Mouse (Mus musculus): ENCODE data around the gene Snrpd2. TPM values are rescaled to one million over a fixed set of nuclear protein-coding genes. Genes with fewer than 3 reads are reported as not detected.
A peak's percentile ranks its signal among the peaks of the same experiment; 100 is the strongest.

The Snrpd2 gene
- polyA plus RNA-seq, 1 experiment, result 20.1 TPM

DNA sequence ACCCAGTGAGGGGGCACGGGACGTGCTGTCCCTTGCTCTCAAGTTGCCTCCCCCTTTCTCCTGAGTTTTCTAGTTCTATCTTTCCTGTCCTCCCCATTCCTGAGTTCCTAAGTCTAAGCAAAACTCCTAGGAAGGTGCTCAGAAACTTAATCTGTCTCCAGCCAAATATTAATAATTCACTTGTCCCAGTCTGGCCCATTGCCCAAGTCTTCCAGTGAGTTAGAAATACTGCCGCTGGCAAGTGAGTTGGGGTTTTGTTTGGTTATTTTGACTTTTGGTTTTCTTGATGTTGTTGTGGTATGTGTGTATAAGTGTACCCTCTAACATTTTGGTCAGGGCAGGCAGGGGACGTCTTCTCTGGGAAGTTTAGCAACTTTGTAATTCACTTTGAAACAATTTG, 27.8 kb upstream of the Snrpd2 start:
- no peak overlapping the region for H3K4me3 ChIP-seq (replicated peaks; ENCODE audit: extremely low read depth, low read depth, low read length)
- no peak for DNase-seq
- H3K4me1 ChIP-seq (ENCODE audit: control insufficient read depth, insufficient read depth, low read length), result peaks cover 10% of the 10 kb centered on the region
- 74% methylated on average over 4 of the region's 4 CpGs for WGBS
- TF ChIP-seq CTCF (IDR thresholded peaks at IDR 0.05; ENCODE audit: insufficient read depth, low read length), result no peak
- TF ChIP-seq POLR2A (IDR thresholded peaks at IDR 0.05; ENCODE audit: borderline replicate concordance, extremely low read depth, low read depth, low read length), result no peak

DNA sequence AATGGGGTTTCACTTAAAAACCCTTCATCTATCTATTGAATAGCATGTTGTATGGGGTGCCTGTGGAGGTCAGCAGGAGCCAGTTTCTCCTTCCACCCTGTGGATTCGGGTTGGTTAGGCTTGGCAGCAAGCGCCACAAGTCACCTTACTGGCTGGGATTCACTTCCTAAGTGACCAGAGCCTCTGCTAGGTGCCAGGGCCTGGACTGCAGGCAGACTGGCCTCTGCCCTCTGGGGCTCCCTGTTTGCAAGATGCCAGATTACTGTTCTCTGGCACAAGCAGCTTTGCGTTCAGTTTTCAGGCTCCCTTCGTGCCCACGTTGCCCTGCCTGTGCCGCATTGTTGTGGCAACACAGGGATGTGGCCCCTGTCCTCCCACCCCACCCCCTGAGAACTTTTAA, 24.8 kb upstream of the Snrpd2 start:
- TF ChIP-seq CTCF (IDR thresholded peaks at IDR 0.05; ENCODE audit: insufficient read depth, low read length) (no peak), POLR2A (IDR thresholded peaks at IDR 0.05; ENCODE audit: borderline replicate concordance, extremely low read depth, low read depth, low read length) (no peak)
- WGBS, result 77% methylated on average over 6 of the region's 6 CpGs
- no peak overlapping the region for H3K4me3 ChIP-seq (replicated peaks; ENCODE audit: extremely low read depth, low read depth, low read length)

DNA sequence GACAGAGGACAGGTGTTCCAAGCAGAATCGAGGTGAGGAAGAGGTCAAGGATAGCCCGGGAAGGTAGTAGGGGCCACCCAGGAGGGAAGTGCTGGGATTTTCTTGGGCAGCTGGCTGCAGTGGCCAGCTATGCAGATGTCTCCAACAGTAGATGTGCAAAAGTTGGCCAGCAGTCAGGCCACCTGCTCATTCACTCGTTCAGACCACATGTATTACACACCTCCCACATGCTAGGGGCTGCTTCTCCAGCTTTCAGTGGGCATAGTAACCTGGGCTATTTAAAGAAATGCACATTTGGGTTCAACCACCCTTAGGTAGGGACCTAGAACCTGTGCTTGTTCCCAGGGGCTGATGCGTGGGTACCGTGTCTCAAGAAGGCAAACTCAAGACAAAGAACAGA, 21.8 kb upstream of the Snrpd2 start:
- 83% methylated on average over 5 of the region's 5 CpGs for WGBS
- no peak for DNase-seq
- Histone ChIP-seq H3K4me3 (replicated peaks; ENCODE audit: extremely low read depth, low read depth, low read length) (no peak overlapping the region), H3K4me1 (ENCODE audit: control insufficient read depth, insufficient read depth, low read length) (peaks cover 6% of the 10 kb centered on the region; the same call in 1 of the 2 replicates)
- no peak for TF ChIP-seq POLR2A (IDR thresholded peaks at IDR 0.05; ENCODE audit: borderline replicate concordance, extremely low read depth, low read depth, low read length)
- TF ChIP-seq CTCF (IDR thresholded peaks at IDR 0.05; ENCODE audit: insufficient read depth, low read length), result no peak

More for the DNA sequence above, 24.8 kb upstream of the Snrpd2 start:
- H3K4me1 ChIP-seq (ENCODE audit: control insufficient read depth, insufficient read depth, low read length), result peaks cover 5% of the 10 kb centered on the region; the same call in 1 of the 2 replicates
- no peak for DNase-seq

DNA sequence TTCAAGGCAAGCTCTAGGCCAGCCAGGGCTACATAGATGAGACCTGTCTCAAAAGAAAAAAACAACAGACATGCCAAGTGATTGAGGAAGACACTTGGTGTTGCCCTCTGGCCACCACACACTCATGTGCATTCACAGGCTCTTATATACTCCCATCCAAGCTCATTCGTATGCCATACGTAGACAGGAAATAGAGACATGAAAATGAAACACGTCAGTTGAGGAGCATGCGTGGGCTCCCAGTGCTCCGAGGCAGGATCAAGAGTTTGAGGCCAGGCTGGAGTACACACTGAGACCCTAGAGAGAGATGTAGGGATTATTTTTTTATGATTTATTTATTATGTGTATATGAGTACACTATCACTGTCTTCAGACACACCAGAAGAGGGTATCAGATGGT, 20.1 kb upstream of the Snrpd2 start:
- peaks cover 6% of the 10 kb centered on the region; the same call in 1 of the 2 replicates for H3K4me1 ChIP-seq (ENCODE audit: control insufficient read depth, insufficient read depth, low read length)
- DNase-seq, result no peak
- no peak overlapping the region for H3K4me3 ChIP-seq (replicated peaks; ENCODE audit: extremely low read depth, low read depth, low read length)
- TF ChIP-seq CTCF (IDR thresholded peaks at IDR 0.05; ENCODE audit: insufficient read depth, low read length), result no peak
- TF ChIP-seq POLR2A (IDR thresholded peaks at IDR 0.05; ENCODE audit: borderline replicate concordance, extremely low read depth, low read depth, low read length), result no peak
- 77% methylated on average over 5 of the region's 5 CpGs for WGBS

DNA sequence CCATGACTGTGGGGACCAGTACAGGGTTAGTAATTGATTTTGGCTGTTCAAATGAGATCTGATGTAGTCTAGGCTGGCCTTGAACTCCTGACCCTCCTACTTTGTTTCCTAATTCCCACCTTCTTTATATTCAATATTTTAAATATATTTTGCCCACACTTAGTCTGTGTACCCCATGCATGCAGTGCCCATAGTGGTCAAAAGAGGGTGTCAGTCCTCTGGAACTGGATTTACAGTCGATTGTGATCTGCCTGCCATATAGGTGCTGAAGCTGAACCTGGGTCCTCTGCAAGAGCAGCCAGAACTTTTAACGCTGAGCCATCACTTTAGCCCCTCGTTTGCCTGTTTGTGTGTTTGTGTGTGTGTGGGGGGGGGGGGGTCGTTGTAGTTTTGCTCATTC, 18.9 kb upstream of the Snrpd2 start:
- no peak for DNase-seq
- TF ChIP-seq CTCF (IDR thresholded peaks at IDR 0.05; ENCODE audit: insufficient read depth, low read length), result no peak
- no peak for TF ChIP-seq POLR2A (IDR thresholded peaks at IDR 0.05; ENCODE audit: borderline replicate concordance, extremely low read depth, low read depth, low read length)
- WGBS, result 19% methylated on average over 4 of the region's 4 CpGs
- Histone ChIP-seq H3K4me3 (replicated peaks; ENCODE audit: extremely low read depth, low read depth, low read length) (no peak overlapping the region), H3K4me1 (ENCODE audit: control insufficient read depth, insufficient read depth, low read length) (peaks cover 6% of the 10 kb centered on the region; the same call in 1 of the 2 replicates)

DNA sequence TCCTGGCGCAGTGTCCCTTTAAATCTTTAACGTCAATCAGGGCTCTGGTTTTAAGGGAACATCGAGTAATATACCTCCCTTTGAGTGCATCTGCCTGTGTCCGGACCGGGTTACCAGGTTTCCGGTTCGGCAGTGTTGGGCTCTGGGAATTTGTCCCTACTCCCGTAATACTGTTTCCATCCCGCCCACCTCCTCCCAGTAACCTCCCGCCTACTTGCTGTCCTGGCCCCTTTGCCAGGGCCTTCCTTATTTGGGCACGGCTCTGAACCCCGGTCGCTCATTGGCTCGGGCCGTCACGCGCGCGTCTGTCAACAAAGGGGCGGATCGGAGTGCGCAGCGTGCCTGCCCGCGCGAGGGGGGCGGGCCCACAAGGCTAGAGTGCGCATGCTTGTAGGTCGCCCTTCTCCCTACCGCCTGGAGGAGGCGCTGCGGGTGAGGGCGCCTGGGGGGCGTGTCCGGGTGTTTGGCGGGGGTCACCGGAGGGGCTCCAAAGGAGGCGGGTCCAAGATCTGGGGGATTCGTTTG, 18.1 kb upstream of the Snrpd2 start:
- DNase-seq, result peak; percentile 93
- Histone ChIP-seq H3K4me3 (replicated peaks; ENCODE audit: extremely low read depth, low read depth, low read length) (peak overlapping the region; percentile 8), H3K4me1 (ENCODE audit: control insufficient read depth, insufficient read depth, low read length) (peaks cover 6% of the 10 kb centered on the region; the same call in 1 of the 2 replicates)
- under 1% methylated on average over 39 of the region's 39 CpGs for WGBS
- TF ChIP-seq POLR2A (IDR thresholded peaks at IDR 0.05; ENCODE audit: borderline replicate concordance, extremely low read depth, low read depth, low read length) (no peak), CTCF (IDR thresholded peaks at IDR 0.05; ENCODE audit: insufficient read depth, low read length) (peak; percentile 32; the same call in 1 of the 2 replicates)

DNA sequence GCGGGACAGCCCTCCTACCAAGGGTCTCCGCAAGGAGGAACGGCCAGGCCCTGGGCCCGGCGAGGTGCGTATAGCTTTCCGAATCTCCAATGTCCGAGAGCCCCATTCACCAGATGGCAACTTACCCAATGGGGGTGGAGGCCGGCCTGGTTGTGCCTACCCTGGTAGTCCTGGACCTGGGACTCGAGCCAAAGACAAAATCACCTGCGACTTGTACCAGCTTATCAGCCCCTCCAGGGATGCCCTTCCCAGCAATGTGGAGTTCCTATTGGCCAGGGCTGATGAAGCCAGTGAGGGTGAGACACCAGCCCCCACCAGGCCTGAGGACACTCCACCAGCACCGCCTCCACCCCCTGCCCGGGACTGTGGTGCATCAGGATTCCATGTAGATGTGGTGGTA, 13.4 kb upstream of the Snrpd2 start:
- H3K4me3 ChIP-seq (replicated peaks; ENCODE audit: extremely low read depth, low read depth, low read length), result no peak overlapping the region
- TF ChIP-seq POLR2A (IDR thresholded peaks at IDR 0.05; ENCODE audit: borderline replicate concordance, extremely low read depth, low read depth, low read length) (no peak), CTCF (IDR thresholded peaks at IDR 0.05; ENCODE audit: insufficient read depth, low read length) (no peak)
- no peak for DNase-seq
- H3K4me1 ChIP-seq (ENCODE audit: control insufficient read depth, insufficient read depth, low read length), result peaks cover 4% of the 10 kb centered on the region; the same call in 1 of the 2 replicates
- 96% methylated on average over 13 of the region's 13 CpGs for WGBS

DNA sequence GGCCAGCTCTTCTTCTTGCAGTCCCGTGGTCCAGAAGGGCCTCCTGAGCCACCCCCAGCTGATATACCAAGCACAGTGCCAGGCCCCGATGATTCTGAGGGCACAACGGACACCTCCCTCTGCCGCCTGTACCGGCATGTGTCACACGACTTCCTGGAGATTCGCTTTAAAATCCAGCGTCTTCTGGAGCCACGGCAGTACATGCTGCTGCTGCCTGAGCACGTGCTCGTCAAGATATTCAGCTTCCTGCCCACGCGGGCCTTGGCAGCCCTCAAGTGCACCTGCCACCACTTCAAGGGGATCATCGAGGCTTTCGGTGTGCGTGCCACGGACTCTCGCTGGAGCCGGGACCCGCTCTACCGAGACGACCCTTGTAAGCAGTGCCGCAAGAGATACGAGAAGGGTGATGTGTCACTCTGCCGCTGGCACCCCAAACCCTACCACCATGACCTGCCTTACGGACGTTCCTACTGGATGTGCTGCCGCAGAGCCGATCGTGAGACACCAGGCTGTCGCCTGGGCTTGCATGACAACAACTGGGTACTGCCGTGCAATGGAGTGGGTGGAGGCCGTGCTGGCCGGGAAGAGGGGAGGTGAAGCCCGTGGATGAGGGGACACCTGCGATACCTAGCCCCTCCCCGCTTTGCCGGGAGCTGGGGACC, 12.7 kb upstream of the Snrpd2 start:
- Histone ChIP-seq H3K4me3 (replicated peaks; ENCODE audit: extremely low read depth, low read depth, low read length) (no peak overlapping the region), H3K4me1 (ENCODE audit: control insufficient read depth, insufficient read depth, low read length) (peaks cover 3% of the 10 kb centered on the region; the same call in 1 of the 2 replicates)
- no peak for DNase-seq
- 84% methylated on average over 38 of the region's 38 CpGs for WGBS
- TF ChIP-seq POLR2A (IDR thresholded peaks at IDR 0.05; ENCODE audit: borderline replicate concordance, extremely low read depth, low read depth, low read length) (no peak), CTCF (IDR thresholded peaks at IDR 0.05; ENCODE audit: insufficient read depth, low read length) (no peak)

DNA sequence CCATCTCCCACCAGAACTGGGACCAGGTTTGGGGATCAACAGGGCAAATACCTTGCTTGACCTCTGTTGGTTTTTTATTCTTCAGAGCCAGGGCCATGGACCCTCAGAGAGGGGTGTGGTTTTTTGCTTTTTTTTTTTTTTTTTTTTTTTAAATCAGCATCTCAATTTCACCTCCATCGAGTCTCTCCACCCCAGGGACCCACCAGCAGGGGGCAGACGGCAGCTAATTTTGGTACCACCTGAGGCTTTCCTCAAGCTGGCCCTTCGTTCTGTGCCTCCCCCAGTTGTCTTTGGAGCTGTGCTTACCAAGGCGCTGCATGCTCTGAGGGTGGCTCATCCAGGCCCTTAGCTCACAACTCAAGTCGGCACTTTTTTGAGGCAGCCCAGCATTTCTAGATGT, 12.1 kb upstream of the Snrpd2 start:
- Histone ChIP-seq H3K4me1 (ENCODE audit: control insufficient read depth, insufficient read depth, low read length) (no peaks in the 10 kb centered on the region), H3K4me3 (replicated peaks; ENCODE audit: extremely low read depth, low read depth, low read length) (no peak overlapping the region)
- WGBS, result 43% methylated on average over 5 of the region's 5 CpGs
- TF ChIP-seq CTCF (IDR thresholded peaks at IDR 0.05; ENCODE audit: insufficient read depth, low read length), result peak; percentile 31
- TF ChIP-seq POLR2A (IDR thresholded peaks at IDR 0.05; ENCODE audit: borderline replicate concordance, extremely low read depth, low read depth, low read length), result no peak
- no peak for DNase-seq

DNA sequence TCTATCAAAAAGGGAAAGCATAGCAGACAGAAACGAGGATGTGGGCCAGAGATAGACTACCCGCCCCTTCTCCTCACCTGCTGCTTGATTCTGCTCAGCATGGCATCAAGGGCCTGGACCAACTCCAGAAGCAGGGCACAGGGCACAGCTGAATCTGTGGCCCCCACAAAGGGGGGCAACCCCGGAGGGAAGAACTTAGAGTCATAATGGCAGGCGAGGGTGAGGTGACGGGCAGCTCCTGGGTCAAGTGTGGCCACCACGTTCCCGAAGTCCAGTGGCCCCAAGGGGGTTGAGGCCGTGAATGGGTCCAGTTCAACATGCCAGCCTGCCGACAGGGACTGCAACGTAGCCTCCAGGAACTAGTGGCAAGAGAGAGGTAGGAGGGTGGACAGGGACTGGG, 2.7 kb upstream of the Snrpd2 start:
- H3K4me1 ChIP-seq (ENCODE audit: control insufficient read depth, insufficient read depth, low read length), result peaks cover 4% of the 10 kb centered on the region; the same call in 1 of the 2 replicates
- DNase-seq, result no peak
- WGBS, result 86% methylated on average over 10 of the region's 10 CpGs
- TF ChIP-seq POLR2A (IDR thresholded peaks at IDR 0.05; ENCODE audit: borderline replicate concordance, extremely low read depth, low read depth, low read length), result no peak
- TF ChIP-seq CTCF (IDR thresholded peaks at IDR 0.05; ENCODE audit: insufficient read depth, low read length), result no peak
- no peak overlapping the region for H3K4me3 ChIP-seq (replicated peaks; ENCODE audit: extremely low read depth, low read depth, low read length)

Measured in lung, adult 2 months (tissue).